Mouse (Mus musculus) thymus, adult 2 months (tissue): ENCODE results near the gene Chl1. TPM values are rescaled to one million over a fixed set of nuclear protein-coding genes. Genes with fewer than 3 reads are reported as not detected.

Source experiments
- DNase-seq: peaks from one replicate; pipeline ENCODE4 v3.0.0; 2021
- H3K27ac ChIP-seq: fragments of 200-500 bp; 2 replicates; pipeline ENCODE4 v1.5.1; 2012; ENCODE audit warnings: low read length, control low read depth; ENCODE audit not compliant: control insufficient read depth, insufficient read depth
- H3K27me3 ChIP-seq: fragments of 200-500 bp; 2 replicates; pipeline ENCODE4 v1.6.1; 2012; ENCODE audit warnings: mild to moderate bottlenecking, low read length, moderate library complexity, mixed read lengths; ENCODE audit not compliant: control insufficient read depth, insufficient read depth
- H3K36me3 ChIP-seq: fragments of 200-500 bp; 2 replicates; pipeline ENCODE4 v1.6.1; 2012; ENCODE audit warnings: mild to moderate bottlenecking, low read length, moderate library complexity; ENCODE audit not compliant: control insufficient read depth, insufficient read depth
- H3K4me1 ChIP-seq: fragments of 200-500 bp; replicated peaks from 2 replicates; pipeline ENCODE4 v1.6.1; 2012; ENCODE audit warnings: low read length; ENCODE audit not compliant: control insufficient read depth, insufficient read depth
- H3K4me3 ChIP-seq: fragments of 200-500 bp; 2 replicates; pipeline ENCODE4 v1.5.1; 2012; ENCODE audit warnings: mild to moderate bottlenecking, low read length, control low read depth, moderate library complexity; ENCODE audit not compliant: control insufficient read depth, insufficient read depth
- CTCF ChIP-seq: fragments of 200-500 bp; IDR thresholded peaks from 2 replicates; pipeline ENCODE4 v1.5.1; 2012; ENCODE audit warnings: mild to moderate bottlenecking, control low read depth, low read length, moderate library complexity, borderline replicate concordance; ENCODE audit not compliant: control insufficient read depth, poor library complexity, insufficient read depth; ENCODE audit errors: extremely low read depth
- POLR2A ChIP-seq: fragments of 200-500 bp; IDR thresholded peaks from 2 replicates; pipeline ENCODE4 v1.6.1; 2012; ENCODE audit warnings: mild to moderate bottlenecking, low read length, control low read depth, moderate library complexity; ENCODE audit not compliant: control insufficient read depth, poor library complexity, insufficient read depth; ENCODE audit errors: extremely low read depth
- WGBS: fragments of 180-500 bp; shearing (Covaris S2); methylation state at CpG from one replicate; pipeline ENCODE4 v1.1.7; 2018; 5-methylcytosine and 5-hydroxymethylcytosine counted together
- polyA plus RNA-seq: library from polyadenylated mRNA; depleted of rRNA; stranded (reverse); fragments of >200 nt; gene quantifications from 2 replicates; pipeline ENCODE4 v1.2.3, GENCODE M21; 2012

The Chl1 gene
- polyA plus RNA-seq, 1 experiment = 0.63 TPM

DNA sequence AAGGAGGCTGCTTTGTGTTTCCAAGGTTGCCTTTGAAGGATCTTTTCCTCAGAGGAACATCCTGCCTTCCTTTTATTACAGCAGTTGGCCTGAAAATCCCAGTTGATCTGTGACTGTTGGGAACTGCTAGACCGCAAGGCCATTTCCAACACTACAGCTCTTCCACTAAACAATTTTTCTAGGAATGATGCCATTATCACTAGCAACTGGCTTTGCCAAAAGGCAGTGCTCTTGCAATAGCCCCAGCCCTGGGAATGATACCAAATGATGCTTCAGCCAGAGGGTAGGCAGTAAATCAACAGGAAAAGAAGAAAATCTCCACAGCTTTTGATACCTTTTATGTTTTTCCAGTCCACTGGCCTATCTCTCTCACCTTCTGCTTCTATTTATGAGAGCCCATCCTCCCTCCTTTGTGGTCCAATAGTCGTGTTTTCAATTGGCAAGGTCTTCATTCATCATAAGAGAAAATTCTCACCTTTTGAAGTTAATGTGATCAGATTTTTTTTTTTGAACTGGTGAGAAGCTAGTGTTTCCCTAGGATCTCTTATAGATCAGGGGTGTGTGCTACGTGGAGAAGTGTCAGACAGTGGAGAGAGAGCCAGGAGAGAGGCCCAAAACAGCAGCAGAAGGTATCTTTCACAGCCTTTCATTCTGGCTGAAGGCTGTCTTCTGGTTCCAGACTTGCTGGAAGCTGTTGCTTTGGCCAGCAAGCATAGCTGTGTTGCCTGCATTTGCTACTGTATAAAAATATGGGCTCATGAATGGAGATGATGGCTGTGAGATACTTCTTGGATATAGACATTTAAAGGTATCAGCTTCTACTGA, 2.4 kb upstream of the Chl1 start:
- TF ChIP-seq POLR2A = no peak
- no peak for TF ChIP-seq CTCF
- no peaks in the 10 kb centered on the region; the same call in 1 of the 2 replicates for H3K27me3 ChIP-seq
- DNase-seq = no peak
- no peak overlapping the region for H3K4me3 ChIP-seq
- H3K4me1 ChIP-seq = peaks cover 18% of the 10 kb centered on the region
- H3K36me3 ChIP-seq = no peaks in the 10 kb centered on the region
- H3K27ac ChIP-seq = no peak overlapping the region
- 85% methylated on average over 3 of the region's 3 CpGs for WGBS

DNA sequence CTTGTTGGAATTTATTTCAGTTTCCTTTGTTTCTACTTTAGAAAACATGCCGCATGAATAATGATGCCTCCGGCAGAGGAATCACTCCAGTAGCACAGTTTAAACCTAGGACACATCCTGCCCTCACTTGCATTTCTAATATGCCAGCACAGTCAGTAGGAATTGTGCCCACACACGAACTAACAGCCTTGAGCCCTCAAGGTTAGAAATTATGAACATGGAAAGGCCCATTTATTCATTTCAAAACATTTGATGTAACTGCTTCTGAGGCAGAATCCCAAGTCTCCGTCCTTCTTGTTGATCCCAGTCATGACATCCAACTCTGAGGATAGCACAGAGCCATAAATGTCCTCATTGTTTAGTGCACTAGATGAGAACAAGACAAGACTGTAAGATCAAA, 790 bp upstream of the Chl1 start:
- no peak for DNase-seq
- Histone ChIP-seq H3K4me3 (no peak overlapping the region), H3K36me3 (no peaks in the 10 kb centered on the region), H3K27ac (no peak overlapping the region), H3K4me1 (peaks cover 18% of the 10 kb centered on the region), H3K27me3 (no peaks in the 10 kb centered on the region; the same call in 1 of the 2 replicates)
- TF ChIP-seq POLR2A (no peak), CTCF (no peak)
- WGBS = 96% methylated on average over 4 of the region's 4 CpGs

DNA sequence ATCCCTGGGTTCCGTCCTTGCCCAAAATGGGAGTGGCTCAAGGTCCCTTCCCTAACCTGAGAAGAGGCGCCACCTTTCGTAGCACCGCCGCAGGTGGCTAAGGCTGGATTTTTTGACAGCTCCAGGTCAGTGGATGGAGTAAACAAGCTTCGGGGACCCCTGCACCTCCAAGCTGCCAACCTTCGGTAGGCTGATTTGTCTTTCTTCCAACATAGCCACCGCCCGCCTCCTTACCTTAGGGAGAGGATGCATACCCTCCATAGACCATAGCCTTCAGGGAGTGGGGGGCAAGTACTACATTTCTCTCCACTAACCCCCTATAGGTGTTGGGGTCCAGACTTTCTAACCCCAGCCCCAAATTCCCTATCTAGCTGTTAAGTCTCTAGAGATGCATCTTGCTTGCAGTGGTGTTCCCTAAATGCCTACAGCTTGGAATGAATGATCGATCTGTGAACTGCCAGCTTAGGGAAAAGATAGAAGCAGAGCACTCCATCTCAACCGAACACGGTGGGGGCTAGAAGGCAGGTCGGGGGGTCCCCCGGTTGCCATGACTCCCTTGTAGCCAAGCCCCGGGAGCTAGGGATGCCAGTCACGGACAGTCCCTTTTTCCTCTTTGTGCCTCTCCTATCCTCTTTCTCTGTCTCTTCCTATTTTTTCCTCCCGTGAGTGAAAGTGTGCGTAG, 1.0 kb downstream of the Chl1 start:
- peak overlapping the region; percentile 42 for H3K4me3 ChIP-seq
- H3K27me3 ChIP-seq = no peaks in the 10 kb centered on the region; the same call in 1 of the 2 replicates
- H3K4me1 ChIP-seq = peaks cover 18% of the 10 kb centered on the region
- DNase-seq = no peak
- 7% methylated on average over 18 of the region's 18 CpGs for whole genome bisulfite sequencing
- no peaks in the 10 kb centered on the region for H3K36me3 ChIP-seq
- H3K27ac ChIP-seq = no peak overlapping the region
- TF ChIP-seq CTCF = no peak
- no peak for TF ChIP-seq POLR2A

DNA sequence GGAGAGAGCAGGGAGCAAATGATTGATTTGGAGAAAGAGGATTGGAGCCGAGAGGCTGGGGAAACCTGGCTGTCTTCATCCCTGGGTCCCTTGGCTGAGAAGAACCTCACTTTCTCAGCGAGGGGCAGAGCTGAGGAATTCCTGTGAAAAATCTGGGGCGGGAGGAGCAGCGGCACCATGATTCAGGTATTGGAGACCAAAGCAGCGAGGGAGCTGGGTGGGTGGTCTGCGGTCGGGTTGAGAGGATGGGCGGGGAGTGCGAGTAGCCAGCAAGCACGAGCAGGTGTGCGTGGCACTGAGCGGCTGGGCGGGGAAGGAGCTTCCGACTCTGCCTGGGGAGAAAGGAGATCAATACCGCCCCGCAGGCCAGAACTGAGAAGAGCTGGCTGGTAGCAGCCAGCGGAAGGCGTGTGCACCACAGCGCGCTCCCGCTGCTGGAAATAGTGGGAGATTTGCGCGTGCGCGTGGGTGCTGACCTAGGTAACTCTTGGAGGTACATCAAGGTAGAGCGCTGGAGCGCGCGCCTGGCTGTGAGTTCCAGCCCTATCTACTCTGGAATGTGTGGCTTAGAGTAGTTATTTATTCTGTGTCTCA, 1.7 kb downstream of the Chl1 start:
- Histone ChIP-seq H3K4me3 (peak overlapping the region; percentile 42), H3K27me3 (no peaks in the 10 kb centered on the region; the same call in 1 of the 2 replicates), H3K36me3 (no peaks in the 10 kb centered on the region), H3K4me1 (peaks cover 18% of the 10 kb centered on the region), H3K27ac (no peak overlapping the region)
- DNase-seq = peak; percentile 45
- 3% methylated on average over 29 of the region's 29 CpGs for WGBS
- TF ChIP-seq CTCF (no peak), POLR2A (no peak)

DNA sequence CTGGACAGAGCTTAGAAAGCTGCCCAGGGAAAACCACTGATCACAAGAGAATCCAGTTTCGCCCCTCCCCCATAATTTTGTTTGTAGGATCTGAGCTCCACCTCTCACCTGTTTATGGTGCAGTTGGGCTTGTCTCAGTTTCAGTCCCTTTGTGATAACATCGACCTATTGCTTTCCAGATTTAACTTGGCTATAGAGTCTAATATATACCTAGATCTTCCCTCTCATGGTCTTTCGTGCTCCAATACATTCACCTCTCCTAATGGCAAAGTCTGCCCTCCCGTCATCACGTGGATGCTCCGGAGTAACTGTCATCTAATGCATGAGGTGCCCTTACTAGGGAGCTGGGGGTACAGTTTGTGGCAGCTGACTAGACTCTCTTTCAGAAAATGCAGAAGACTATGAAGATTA, 2.5 kb downstream of the Chl1 start:
- Histone ChIP-seq H3K4me3 (no peak overlapping the region), H3K4me1 (peaks cover 18% of the 10 kb centered on the region), H3K27ac (no peak overlapping the region), H3K27me3 (no peaks in the 10 kb centered on the region; the same call in 1 of the 2 replicates), H3K36me3 (no peaks in the 10 kb centered on the region)
- WGBS = 74% methylated on average over 6 of the region's 6 CpGs
- DNase-seq = no peak
- no peak for TF ChIP-seq CTCF
- no peak for TF ChIP-seq POLR2A

DNA sequence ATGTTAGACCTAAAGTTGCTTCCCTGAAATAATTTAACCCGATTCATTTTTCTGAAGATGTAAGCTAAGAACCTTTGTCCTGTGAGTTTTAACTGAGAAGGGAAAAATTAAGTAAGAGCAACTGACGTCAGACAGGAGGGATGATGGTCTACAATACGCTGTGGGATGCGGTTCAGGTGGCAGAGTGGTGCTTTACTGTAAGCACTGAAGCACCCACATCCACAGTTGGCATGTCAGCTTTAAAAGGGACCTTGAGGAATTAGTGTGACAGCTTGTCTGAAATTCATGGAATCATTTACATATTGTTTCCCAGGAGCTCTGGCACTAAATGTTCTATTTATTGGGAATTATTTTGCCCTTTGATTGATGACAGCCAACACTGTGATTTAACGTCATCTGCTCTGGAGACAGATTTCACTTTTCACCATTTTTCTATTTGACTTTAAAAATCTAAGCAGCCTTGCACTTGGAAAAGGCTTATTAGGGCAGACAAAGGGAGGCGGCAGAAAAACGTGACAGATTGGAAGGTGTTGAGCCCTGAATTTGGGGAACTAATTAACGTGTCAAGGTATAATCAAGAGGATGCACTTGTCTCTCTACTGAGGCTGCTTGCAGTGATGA, 3.3 kb downstream of the Chl1 start:
- 86% methylated on average over 8 of the region's 8 CpGs for WGBS
- DNase-seq = no peak
- Histone ChIP-seq H3K4me3 (no peak overlapping the region), H3K27ac (no peak overlapping the region), H3K36me3 (no peaks in the 10 kb centered on the region), H3K27me3 (no peaks in the 10 kb centered on the region; the same call in 1 of the 2 replicates), H3K4me1 (peaks cover 18% of the 10 kb centered on the region)
- TF ChIP-seq POLR2A = no peak
